Mouse (Mus musculus): ENCODE measurements around the gene Sytl3.
"Not testable (repeated sequence)": the region's sequence is repeated elsewhere in the genome, so short reads cannot be mapped to it uniquely, and the experiment has no call there.

The Sytl3 gene

DNA sequence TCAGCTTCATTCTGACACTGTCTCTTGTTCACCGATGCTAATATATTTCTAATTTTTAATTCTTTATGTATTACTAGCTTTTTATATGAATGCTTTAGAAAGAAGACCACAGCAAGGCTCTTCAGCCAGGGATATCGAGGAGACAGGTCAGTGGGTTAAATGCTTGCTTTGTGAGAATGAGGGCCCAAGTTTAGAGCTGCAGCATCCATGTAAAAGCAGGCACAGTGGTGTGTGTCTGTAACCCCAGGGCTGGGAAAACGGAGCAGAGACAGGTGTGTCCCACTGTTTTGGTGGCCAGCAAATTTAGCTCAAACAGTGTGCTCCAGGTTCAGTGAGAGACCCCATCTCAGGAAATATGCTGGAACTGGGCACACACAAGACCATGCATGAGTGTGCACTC, 11.4 kb upstream of the Sytl3 start:
- not testable (repeated sequence) for DNase-seq

- DNase-seq, result peak in 1 of 2 experiments; percentile 21
Observed at GRCm38 (mm10) chr17:6650904-6651565, 7.9 kb upstream of the Sytl3 start.

- DNase-seq, result not testable (repeated sequence)
Observed at GRCm38 (mm10) chr17:6653341-6653946, 5.4 kb upstream of the Sytl3 start.

- DNase-seq, result peak; percentile 78 to 86
Observed at GRCm38 (mm10) chr17:6655087-6655511, 3.8 kb upstream of the Sytl3 start.

GRCm38 (mm10) chr17:6655567-6656281, 3.2 kb upstream of the Sytl3 start, which contains the start of gene Dynlt1f:
Dynlt1f (minus strand) TSS chr17:6655900.
- DNase-seq, result peak; percentile 84 to 92

DNA sequence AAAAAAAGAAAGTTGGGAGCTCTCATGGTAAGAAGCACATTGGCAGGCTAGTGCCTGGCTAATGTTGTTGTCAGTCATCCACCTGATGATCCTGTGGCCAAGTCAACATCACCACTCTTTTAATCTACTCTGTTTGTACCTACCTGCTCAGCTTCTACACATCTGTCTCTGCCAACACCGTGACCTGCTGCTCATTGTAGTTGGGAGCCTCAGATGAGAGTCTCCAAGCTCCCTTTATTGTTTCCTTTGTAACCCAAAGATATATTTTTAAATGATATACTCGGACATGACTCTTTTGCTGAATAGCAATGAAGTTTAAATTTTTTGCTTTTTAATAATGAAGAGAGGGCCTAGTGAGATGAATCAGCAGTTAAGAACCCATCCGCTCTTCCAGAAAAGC, 2.4 kb upstream of the Sytl3 start:
- DNase-seq, result peak in 1 of 2 experiments; percentile 4

DNA sequence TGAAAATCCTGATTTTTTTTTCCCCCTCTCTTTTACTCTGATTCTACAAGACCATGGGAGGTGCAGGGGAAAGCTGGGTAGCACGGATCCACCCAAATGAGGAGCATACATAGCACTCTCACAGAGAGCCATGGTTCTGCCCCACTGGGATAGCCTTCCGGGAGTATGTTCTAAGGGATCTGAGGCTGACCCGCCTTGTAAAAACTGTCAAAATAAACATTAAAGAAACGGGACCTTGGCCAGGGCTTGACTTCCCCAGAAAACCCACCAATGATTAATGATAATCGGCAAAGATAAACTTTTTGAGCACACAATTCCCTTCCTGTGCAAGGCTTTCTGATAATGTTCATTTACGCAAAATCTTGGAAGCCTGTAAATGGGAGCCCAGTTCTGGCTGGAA, 1.7 kb downstream of the Sytl3 start:
- peak; percentile 46 for DNase-seq

GRCm38 (mm10) chr17:6661093-6661816, 2.4 kb downstream of the Sytl3 start:
- peak; percentile 34 to 72 for DNase-seq

- DNase-seq, result not testable (repeated sequence)
Observed at GRCm38 (mm10) chr17:6662840-6663239, 3.9 kb downstream of the Sytl3 start.

- not testable (repeated sequence) for DNase-seq
Observed at GRCm38 (mm10) chr17:6665389-6665788, 6.5 kb downstream of the Sytl3 start.

- not testable (repeated sequence) for DNase-seq
Observed at GRCm38 (mm10) chr17:6668522-6668921, 9.6 kb downstream of the Sytl3 start.

DNA sequence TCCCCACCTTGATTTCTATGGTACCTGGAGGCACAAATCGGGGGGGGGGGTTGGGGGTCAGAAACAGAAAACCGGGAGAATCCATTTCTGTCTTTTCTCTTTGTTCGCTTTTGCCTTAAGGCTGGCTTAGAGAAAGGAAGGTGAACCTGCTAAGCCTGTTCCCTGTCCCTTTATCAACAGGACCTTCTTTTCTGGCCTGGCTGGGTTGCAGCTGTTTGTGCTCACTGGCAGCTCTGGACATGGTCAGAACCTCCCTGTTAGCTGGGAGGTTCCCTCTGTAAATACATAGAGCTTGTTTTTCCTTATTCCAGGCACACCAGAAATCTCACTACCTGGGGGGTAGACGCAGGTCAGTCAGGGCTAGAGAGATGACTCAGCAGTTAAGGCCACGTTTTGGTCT, 15.4 kb downstream of the Sytl3 start:
- not testable (repeated sequence) for DNase-seq

DNA sequence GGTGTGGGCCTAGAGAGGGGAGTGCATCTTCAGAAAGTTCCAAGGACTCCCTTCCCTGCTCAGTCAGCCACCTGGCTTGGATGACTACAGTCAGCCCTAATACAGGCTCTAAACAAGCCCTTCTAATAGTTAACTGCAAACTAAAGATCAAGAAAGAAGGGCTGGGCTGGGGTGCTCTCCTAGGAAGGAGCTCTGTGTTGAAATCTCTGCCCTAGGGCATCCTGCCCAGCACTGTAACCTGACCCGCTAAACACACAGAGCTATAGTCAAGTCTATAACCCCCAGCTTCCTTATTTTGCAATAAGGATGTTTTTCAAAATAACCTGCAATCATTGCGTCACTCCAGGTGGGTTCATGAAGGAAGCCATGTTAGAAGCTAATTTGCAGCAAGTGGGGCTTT, 19.2 kb downstream of the Sytl3 start:
- peak; percentile 52 to 81 for DNase-seq

- DNase-seq, result not testable (repeated sequence)
Observed at GRCm38 (mm10) chr17:6681721-6682120, 22.8 kb downstream of the Sytl3 start.

GRCm38 (mm10) chr17:6683702-6684101, 24.8 kb downstream of the Sytl3 start:
- not testable (repeated sequence) for DNase-seq

GRCm38 (mm10) chr17:6684464-6685287, 25.8 kb downstream of the Sytl3 start:
- not testable (repeated sequence) for DNase-seq

GRCm38 (mm10) chr17:6685288-6685818, 26.5 kb downstream of the Sytl3 start:
- DNase-seq, result peak in 1 of 2 experiments; percentile 35

- not testable (repeated sequence) for DNase-seq
Observed at GRCm38 (mm10) chr17:6686299-6686971, 27.5 kb downstream of the Sytl3 start.

GRCm38 (mm10) chr17:6689344-6689743, 30.5 kb downstream of the Sytl3 start:
- DNase-seq, result not testable (repeated sequence)

- DNase-seq, result peak; percentile 72 to 94
Observed at GRCm38 (mm10) chr17:6691596-6691995, 32.7 kb downstream of the Sytl3 start.

DNA sequence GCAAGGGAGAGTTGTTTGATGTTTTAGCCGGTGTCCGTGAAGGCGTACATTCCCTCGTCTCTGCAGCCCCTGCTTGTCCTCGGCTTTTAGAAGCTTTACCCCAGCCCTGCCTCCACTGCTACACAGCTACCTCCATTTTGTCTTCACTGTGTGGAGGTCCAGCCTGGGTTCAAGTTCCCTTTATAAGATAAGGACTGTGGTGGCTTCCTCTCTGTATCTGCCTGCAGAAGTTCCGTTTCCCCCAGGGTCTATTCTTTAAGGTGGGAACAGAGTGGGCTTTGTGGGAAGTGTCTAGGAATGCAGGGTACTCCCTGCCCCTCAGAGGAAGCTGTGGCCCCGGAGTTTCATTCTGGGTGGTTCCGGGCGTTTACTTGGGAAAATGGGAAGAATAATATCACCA, 36.8 kb downstream of the Sytl3 start:
- DNase-seq, result not testable (repeated sequence)

Data from lung, postnatal 4 days (tissue).